Mouse (Mus musculus): ENCODE measurements around the gene Slc36a2. TPM values are rescaled to one million over a fixed set of nuclear protein-coding genes. Genes with fewer than 3 reads are reported as not detected.

Gene Slc36a2
- polyA plus RNA-seq, 1 experiment from 2014 or later = 0.53 TPM

- no peak for DNase-seq (ENCODE audit: low spot score)
Measured at GRCm38 (mm10) chr11:55184246-55184645, 631 bp downstream of the Slc36a2 start.

GRCm38 (mm10) chr11:55183124-55183523 is 1.8 kb downstream of the Slc36a2 start:
- DNase-seq (ENCODE audit: low spot score) = no peak

- DNase-seq (ENCODE audit: low spot score) = no peak
Measured at GRCm38 (mm10) chr11:55179856-55180255, 5.0 kb downstream of the Slc36a2 start.

GRCm38 (mm10) chr11:55178830-55179229 is 6.0 kb downstream of the Slc36a2 start:
- DNase-seq (ENCODE audit: low spot score) = no peak

- no peak for DNase-seq (ENCODE audit: low spot score)
Measured at GRCm38 (mm10) chr11:55170501-55170900, 14.4 kb downstream of the Slc36a2 start.

- no peak for DNase-seq (ENCODE audit: low spot score)
Measured at GRCm38 (mm10) chr11:55168914-55169313, 16.0 kb downstream of the Slc36a2 start.

- no peak for DNase-seq (ENCODE audit: low spot score)
Measured at GRCm38 (mm10) chr11:55168504-55168903, 16.4 kb downstream of the Slc36a2 start.

- DNase-seq (ENCODE audit: low spot score) = no peak
Measured at GRCm38 (mm10) chr11:55165748-55166147, 19.1 kb downstream of the Slc36a2 start.

GRCm38 (mm10) chr11:55164723-55165122 is 20.2 kb downstream of the Slc36a2 start:
- peak; percentile 59 for DNase-seq (ENCODE audit: low spot score)

- DNase-seq (ENCODE audit: low spot score) = peak; percentile 69
Measured at GRCm38 (mm10) chr11:55162670-55163069, 22.2 kb downstream of the Slc36a2 start.

GRCm38 (mm10) chr11:55158785-55159359 is 26.0 kb downstream of the Slc36a2 start:
- DNase-seq (ENCODE audit: low spot score) = peak; percentile 90

GRCm38 (mm10) chr11:55155070-55155421 is 29.8 kb downstream of the Slc36a2 start:
- DNase-seq (ENCODE audit: low spot score) = peak; percentile 23

- DNase-seq (ENCODE audit: low spot score) = no peak
Measured at GRCm38 (mm10) chr11:55154398-55155069, 30.3 kb downstream of the Slc36a2 start.

- DNase-seq (ENCODE audit: low spot score) = no peak
Measured at GRCm38 (mm10) chr11:55151608-55152007, 33.3 kb downstream of the Slc36a2 start, which contains the start of gene Slc36a3. Gene Slc36a3 (minus strand): TSS chr11:55151708.

GRCm38 (mm10) chr11:55148461-55148860 is 36.4 kb downstream of the Slc36a2 start:
- peak; percentile 27 for DNase-seq (ENCODE audit: low spot score)

GRCm38 (mm10) chr11:55147423-55147822 is 37.5 kb downstream of the Slc36a2 start:
- no peak for DNase-seq (ENCODE audit: low spot score)

- DNase-seq (ENCODE audit: low spot score) = no peak
Measured at GRCm38 (mm10) chr11:55146855-55147254, 38.0 kb downstream of the Slc36a2 start.

- DNase-seq (ENCODE audit: low spot score) = no peak
Measured at GRCm38 (mm10) chr11:55144011-55144410, 40.9 kb downstream of the Slc36a2 start.

- DNase-seq (ENCODE audit: low spot score) = no peak
Measured at GRCm38 (mm10) chr11:55141502-55141901, 43.4 kb downstream of the Slc36a2 start.

- DNase-seq (ENCODE audit: low spot score) = no peak
Measured at GRCm38 (mm10) chr11:55137646-55138045, 47.2 kb downstream of the Slc36a2 start.

GRCm38 (mm10) chr11:55136770-55137547 is 47.9 kb downstream of the Slc36a2 start:
- peak; percentile 92 for DNase-seq (ENCODE audit: low spot score)

GRCm38 (mm10) chr11:55134871-55135270 is 50.0 kb downstream of the Slc36a2 start:
- no peak for DNase-seq (ENCODE audit: low spot score)

Data from thymus, postnatal 0 days (tissue).